Mouse (Mus musculus) ES-E14 (cell line): Measurements from ENCODE around the gene Atrn.

ENCODE experiments used
- CHD2 ChIP-seq: IDR thresholded peaks from 2 replicates; pipeline ENCODE4 v1.6.1; 2014; ENCODE audit warnings: mild to moderate bottlenecking, low read depth, low read length, inconsistent platforms
- HCFC1 ChIP-seq: IDR thresholded peaks from 2 replicates; pipeline ENCODE4 v1.6.1; 2012; ENCODE audit warnings: low read length, inconsistent platforms, borderline replicate concordance; ENCODE audit not compliant: insufficient read depth
- MAFK ChIP-seq: IDR thresholded peaks from 2 replicates; pipeline ENCODE4 v1.6.1; 2014; ENCODE audit warnings: mild to moderate bottlenecking, low read depth, low read length, inconsistent platforms; ENCODE audit not compliant: insufficient read depth
- ZC3H11A ChIP-seq: IDR thresholded peaks from 2 replicates; pipeline ENCODE4 v1.6.1; 2012; ENCODE audit warnings: low read depth, mild to moderate bottlenecking, inconsistent platforms, low read length, borderline replicate concordance

- TF ChIP-seq HCFC1 (no peak), ZC3H11A (no peak), MAFK (no peak), CHD2 (no peak)
These were observed 130.0 kb downstream of the Atrn start for GRCm38 (mm10) chr2:131036343-131036742.
